Mouse (Mus musculus): ENCODE results near the gene Ntan1.
"Not testable (repeated sequence)": the region's sequence is repeated elsewhere in the genome, so short reads cannot be mapped to it uniquely, and the experiment has no call there.

Ntan1 gene

GRCm38 (mm10) chr16:13818560-13819393 is at the start of gene Ntan1:
Gene Ntan1 (plus strand): TSS chr16:13818845.
- peak; percentile 95 for DNase-seq (ENCODE audit: low spot score)

GRCm38 (mm10) chr16:13771603-13772002 is 47.0 kb upstream of the Ntan1 start:
- DNase-seq (ENCODE audit: low spot score): not testable (repeated sequence)

- not testable (repeated sequence) for DNase-seq (ENCODE audit: low spot score)
These were observed 46.6 kb upstream of the Ntan1 start for GRCm38 (mm10) chr16:13772051-13772450.

- not testable (repeated sequence) for DNase-seq (ENCODE audit: low spot score)
These were observed 44.6 kb upstream of the Ntan1 start for GRCm38 (mm10) chr16:13774011-13774410.

GRCm38 (mm10) chr16:13774651-13775050 is 44.0 kb upstream of the Ntan1 start:
- not testable (repeated sequence) for DNase-seq (ENCODE audit: low spot score)

GRCm38 (mm10) chr16:13780353-13781036 is 38.1 kb upstream of the Ntan1 start, which contains the start of gene Rrn3:
Gene Rrn3 (plus strand): TSS chr16:13780708.
- peak; percentile 89 for DNase-seq (ENCODE audit: low spot score)

- no peak for DNase-seq (ENCODE audit: low spot score)
These were observed 37.4 kb upstream of the Ntan1 start for GRCm38 (mm10) chr16:13781216-13781615.

GRCm38 (mm10) chr16:13785932-13786331 is 32.7 kb upstream of the Ntan1 start:
- no peak for DNase-seq (ENCODE audit: low spot score)

- DNase-seq (ENCODE audit: low spot score): not testable (repeated sequence)
These were observed 25.2 kb upstream of the Ntan1 start for GRCm38 (mm10) chr16:13793441-13793840.

GRCm38 (mm10) chr16:13796746-13797175 is 21.9 kb upstream of the Ntan1 start:
- DNase-seq (ENCODE audit: low spot score): no peak

GRCm38 (mm10) chr16:13801231-13801630 is 17.4 kb upstream of the Ntan1 start:
- no peak for DNase-seq (ENCODE audit: low spot score)

GRCm38 (mm10) chr16:13804666-13805065 is 14.0 kb upstream of the Ntan1 start:
- no peak for DNase-seq (ENCODE audit: low spot score)

GRCm38 (mm10) chr16:13807616-13808015 is 11.0 kb upstream of the Ntan1 start:
- DNase-seq (ENCODE audit: low spot score): no peak

GRCm38 (mm10) chr16:13808410-13808809 is 10.2 kb upstream of the Ntan1 start:
- DNase-seq (ENCODE audit: low spot score): no peak

- DNase-seq (ENCODE audit: low spot score): no peak
These were observed 6.5 kb upstream of the Ntan1 start for GRCm38 (mm10) chr16:13812152-13812551.

GRCm38 (mm10) chr16:13813200-13813599 is 5.4 kb upstream of the Ntan1 start:
- no peak for DNase-seq (ENCODE audit: low spot score)

- no peak for DNase-seq (ENCODE audit: low spot score)
These were observed 724 bp downstream of the Ntan1 start for GRCm38 (mm10) chr16:13819394-13819743.

GRCm38 (mm10) chr16:13819806-13820500 is 1.3 kb downstream of the Ntan1 start:
- no peak for DNase-seq (ENCODE audit: low spot score)

- DNase-seq (ENCODE audit: low spot score): no peak
These were observed 2.1 kb downstream of the Ntan1 start for GRCm38 (mm10) chr16:13820771-13821170.

- no peak for DNase-seq (ENCODE audit: low spot score)
These were observed 7.3 kb downstream of the Ntan1 start for GRCm38 (mm10) chr16:13825781-13826490.

- no peak for DNase-seq (ENCODE audit: low spot score)
These were observed 7.9 kb downstream of the Ntan1 start for GRCm38 (mm10) chr16:13826511-13826910.

GRCm38 (mm10) chr16:13830444-13830843 is 11.8 kb downstream of the Ntan1 start:
- DNase-seq (ENCODE audit: low spot score): no peak

Data from yolk sac, embryonic 10.5 days (tissue).